Mouse (Mus musculus) hindbrain, embryonic 10.5 days (tissue): Measurements from ENCODE around the gene A830031A19Rik. TPM values are rescaled to one million over a fixed set of nuclear protein-coding genes. Genes with fewer than 3 reads are reported as not detected.
A peak's percentile ranks its signal among the peaks of the same experiment; 100 is the strongest.

Experiments
- DNase-seq: peaks from one replicate; pipeline ENCODE4 v3.0.0-alpha.2; 2017; ENCODE audit warnings: low spot score
- H3K27ac ChIP-seq: fragments of 300-500 bp; sonication (generic); 2 replicates; pipeline ENCODE4 v1.5.1; 2016; ENCODE audit warnings: mild to moderate bottlenecking, moderate library complexity
- H3K27me3 ChIP-seq: fragments of 300-500 bp; sonication (generic); 2 replicates; pipeline ENCODE4 v1.6.1; 2016; ENCODE audit warnings: mild to moderate bottlenecking; ENCODE audit not compliant: poor library complexity, insufficient read depth, severe bottlenecking
- H3K36me3 ChIP-seq: fragments of 300-500 bp; sonication (generic); 2 replicates; pipeline ENCODE4 v1.6.1; 2016; ENCODE audit warnings: mild to moderate bottlenecking, moderate library complexity
- H3K4me1 ChIP-seq: fragments of 300-500 bp; sonication (generic); replicated peaks from 2 replicates; pipeline ENCODE4 v1.6.1; 2016; ENCODE audit warnings: mild to moderate bottlenecking
- H3K4me3 ChIP-seq: fragments of 300-500 bp; sonication (generic); 2 replicates; pipeline ENCODE4 v1.5.1; 2016; ENCODE audit warnings: mild to moderate bottlenecking, moderate library complexity
- H3K9me3 ChIP-seq: fragments of 300-500 bp; sonication (generic); 2 replicates; pipeline ENCODE4 v1.6.1; 2016; ENCODE audit warnings: mild to moderate bottlenecking, moderate library complexity
- WGBS: fragments of 180-500 bp; shearing (Covaris S2); methylation state at CpG from one replicate; pipeline ENCODE4 v1.1.7; 2016; 5-methylcytosine and 5-hydroxymethylcytosine counted together
- polyA plus RNA-seq: library from polyadenylated mRNA; unstranded; fragments of >200 nt; fragmentation: Nextera tagmentation; extraction: Ambion mirVana; gene quantifications from 2 replicates; pipeline ENCODE4 v1.2.1, GENCODE M21; 2016

A830031A19Rik gene
- not detected in 2 replicates for polyA plus RNA-seq

DNA sequence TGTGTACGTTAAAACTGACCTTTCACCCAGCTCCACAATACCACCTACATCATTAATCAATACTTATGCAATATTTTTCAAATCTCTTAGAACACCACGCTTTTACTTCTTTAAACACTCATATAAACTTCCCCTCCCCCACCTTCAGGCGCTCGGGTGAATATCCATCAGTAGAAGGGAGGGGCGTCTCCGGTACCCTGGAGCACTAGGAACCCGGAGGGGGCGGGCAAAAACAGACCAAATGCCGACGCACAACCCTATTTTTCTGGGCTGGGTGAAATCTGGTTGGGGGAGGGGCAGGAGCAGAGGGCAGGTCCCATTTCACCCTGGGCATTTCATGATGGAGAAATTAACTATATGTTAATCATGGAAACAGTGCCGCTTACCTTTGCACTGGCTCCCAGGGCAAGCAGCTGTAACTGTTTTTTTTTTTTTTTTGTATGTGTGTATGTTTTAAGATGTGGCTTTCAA is at the start of gene A830031A19Rik:
A830031A19Rik (minus strand) TSS at position 421 of the 471 bp plus-strand sequence.
- Histone ChIP-seq H3K27ac (peak within 1 kb of the TSS; percentile 95), H3K27me3 (peaks cover 55% of the 10 kb centered on the region), H3K9me3 (no peaks in the 10 kb centered on the region), H3K4me1 (peaks cover 41% of the 10 kb centered on the region), H3K4me3 (peak within 1 kb of the TSS; percentile 79), H3K36me3 (no peaks in the 10 kb centered on the region)
- WGBS: under 1% methylated on average over 11 of the region's 11 CpGs
- peak; percentile 45 for DNase-seq

DNA sequence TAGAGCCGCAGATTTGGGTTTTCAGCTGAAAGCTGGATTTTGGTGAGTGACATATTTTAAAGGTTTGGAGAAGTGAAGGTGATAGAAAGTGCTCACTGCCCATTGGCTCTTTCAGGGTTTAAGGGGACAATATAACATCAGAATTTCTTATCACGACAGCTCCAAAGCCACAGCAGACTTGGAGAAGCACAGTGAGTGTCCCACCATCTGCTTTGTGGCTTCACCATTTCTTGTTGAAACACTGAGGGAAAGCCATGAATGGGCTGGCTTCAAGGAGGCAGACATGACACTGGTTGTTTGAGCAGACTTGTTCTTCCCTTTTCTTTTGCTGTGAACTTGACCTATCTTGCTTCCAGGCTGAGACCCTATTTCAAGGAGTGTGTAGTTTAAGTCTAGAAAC is 49.1 kb upstream of the A830031A19Rik start:
- Histone ChIP-seq H3K4me1 (peaks cover 19% of the 10 kb centered on the region), H3K27me3 (no peaks in the 10 kb centered on the region), H3K9me3 (no peaks in the 10 kb centered on the region), H3K4me3 (no peak overlapping the region), H3K27ac (no peak overlapping the region), H3K36me3 (peaks cover 4% of the 10 kb centered on the region; the same call in 1 of the 2 replicates)
- DNase-seq: no peak
- 93% methylated on average over 2 of the region's 2 CpGs for WGBS

DNA sequence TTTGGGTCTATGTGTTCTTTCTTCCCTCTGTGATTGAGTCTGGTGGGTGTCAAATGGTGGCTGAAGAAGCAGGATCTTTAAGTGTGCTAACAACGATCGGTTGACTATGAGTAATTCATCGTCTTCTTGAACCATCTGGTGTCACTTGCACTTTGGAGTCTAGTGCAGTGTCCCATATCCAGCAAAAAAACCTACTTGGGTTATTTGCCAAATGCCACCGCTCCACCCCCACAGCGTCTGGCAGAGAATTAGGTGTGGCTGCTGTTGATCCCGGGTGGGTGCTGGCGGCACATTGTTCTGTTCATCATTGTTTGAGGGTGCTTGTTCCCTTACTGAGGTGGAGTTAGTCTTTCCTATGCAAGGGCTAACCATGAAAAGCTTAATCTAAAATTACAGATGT is 48.0 kb upstream of the A830031A19Rik start:
- H3K4me1 ChIP-seq: peaks cover 13% of the 10 kb centered on the region
- no peaks in the 10 kb centered on the region for H3K9me3 ChIP-seq
- peaks cover 4% of the 10 kb centered on the region; the same call in 1 of the 2 replicates for H3K36me3 ChIP-seq
- DNase-seq: no peak
- no peaks in the 10 kb centered on the region for H3K27me3 ChIP-seq
- WGBS: 94% methylated on average over 7 of the region's 7 CpGs
- no peak overlapping the region for H3K27ac ChIP-seq
- no peak overlapping the region for H3K4me3 ChIP-seq

DNA sequence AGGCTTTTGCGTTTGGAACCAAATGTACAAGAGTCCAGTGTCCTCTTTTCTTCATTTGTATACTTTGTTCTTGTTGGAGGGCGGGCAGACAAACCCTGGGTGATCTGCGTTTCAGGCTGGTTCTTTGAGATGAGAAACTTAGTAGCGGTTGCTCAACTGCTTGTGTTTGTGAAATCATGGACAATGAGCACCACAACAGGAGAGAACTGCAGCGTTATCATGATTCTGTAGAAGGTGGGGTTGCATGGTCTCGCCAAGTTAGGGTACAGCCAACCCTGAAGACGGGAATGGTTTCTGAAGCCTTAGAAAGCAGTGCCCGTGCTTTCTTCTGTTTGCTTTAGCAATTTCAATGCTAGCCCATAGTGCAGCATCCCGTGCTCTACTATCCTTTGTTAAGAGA is 46.3 kb upstream of the A830031A19Rik start:
- Histone ChIP-seq H3K9me3 (no peaks in the 10 kb centered on the region), H3K4me1 (peaks cover 5% of the 10 kb centered on the region; the same call in 1 of the 2 replicates), H3K4me3 (no peak overlapping the region), H3K27ac (no peak overlapping the region), H3K36me3 (peaks cover under 1% of the 10 kb centered on the region; the same call in 1 of the 2 replicates), H3K27me3 (no peaks in the 10 kb centered on the region)
- no peak for DNase-seq
- 84% methylated on average over 9 of the region's 9 CpGs for WGBS

DNA sequence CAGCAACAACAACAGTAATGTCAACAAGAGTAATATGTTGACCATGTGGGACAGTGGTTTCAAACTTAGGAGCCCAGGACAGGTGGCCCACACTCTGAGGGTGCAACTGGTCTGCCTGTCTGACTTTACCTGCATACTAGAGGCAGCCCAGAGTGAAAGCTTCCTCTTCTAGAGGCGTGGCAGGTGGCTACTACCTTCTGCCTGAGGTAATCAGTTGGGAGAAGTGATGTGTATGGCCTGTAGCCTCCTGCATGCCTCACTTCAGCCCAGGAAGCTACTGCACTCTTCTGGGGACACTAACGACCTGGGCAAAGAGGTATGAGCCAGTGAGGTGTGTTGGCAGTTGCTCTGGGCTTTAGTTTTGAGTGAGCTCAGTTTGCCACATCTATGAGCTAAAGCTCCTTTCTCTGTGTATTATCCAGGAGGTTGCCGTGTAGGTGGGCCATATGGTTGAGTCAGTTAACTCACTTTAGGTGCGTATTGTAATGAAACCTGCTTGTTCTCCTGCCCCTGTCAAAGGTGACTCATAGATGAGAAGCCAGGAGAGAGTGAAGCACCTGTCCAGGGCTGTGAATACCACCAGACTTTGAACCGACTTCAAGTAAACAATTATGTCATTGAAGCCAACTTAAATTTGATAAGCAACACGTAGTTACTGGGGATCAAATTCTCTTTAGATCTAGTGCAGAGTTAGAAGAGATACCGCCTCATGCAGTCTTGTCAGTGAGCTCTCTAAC is 41.9 kb upstream of the A830031A19Rik start:
- H3K4me3 ChIP-seq: no peak overlapping the region
- H3K4me1 ChIP-seq: peaks cover 8% of the 10 kb centered on the region; the same call in 1 of the 2 replicates
- 90% methylated on average over 7 of the region's 7 CpGs for WGBS
- no peak overlapping the region for H3K27ac ChIP-seq
- H3K27me3 ChIP-seq: no peaks in the 10 kb centered on the region
- H3K9me3 ChIP-seq: no peaks in the 10 kb centered on the region
- H3K36me3 ChIP-seq: peaks cover 5% of the 10 kb centered on the region; the same call in 1 of the 2 replicates
- DNase-seq: no peak

DNA sequence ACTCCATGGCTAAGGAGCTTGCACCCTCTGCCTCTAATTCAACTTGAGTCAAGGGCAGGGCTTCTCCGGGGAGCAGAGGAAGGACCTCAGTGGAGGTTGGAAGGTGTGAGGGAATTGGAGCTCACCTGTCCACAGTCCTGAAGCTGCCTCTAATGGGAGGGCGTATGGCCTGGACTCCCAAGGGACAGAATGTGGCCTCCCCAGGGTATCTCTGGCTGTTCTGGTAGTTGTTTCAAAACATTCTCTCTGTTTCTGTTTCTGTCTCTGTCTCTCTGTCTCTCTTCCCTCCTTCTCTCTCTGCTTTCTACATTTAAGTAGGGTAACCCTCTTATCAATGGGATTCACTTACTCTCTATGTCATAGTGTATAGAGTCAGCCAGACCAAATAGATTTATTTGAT is 41.2 kb upstream of the A830031A19Rik start:
- H3K27ac ChIP-seq: no peak overlapping the region
- no peaks in the 10 kb centered on the region for H3K27me3 ChIP-seq
- 90% methylated on average over 2 of the region's 2 CpGs for WGBS
- H3K4me1 ChIP-seq: peaks cover 8% of the 10 kb centered on the region; the same call in 1 of the 2 replicates
- H3K9me3 ChIP-seq: no peaks in the 10 kb centered on the region
- no peak for DNase-seq
- no peak overlapping the region for H3K4me3 ChIP-seq
- peaks cover 5% of the 10 kb centered on the region; the same call in 1 of the 2 replicates for H3K36me3 ChIP-seq

DNA sequence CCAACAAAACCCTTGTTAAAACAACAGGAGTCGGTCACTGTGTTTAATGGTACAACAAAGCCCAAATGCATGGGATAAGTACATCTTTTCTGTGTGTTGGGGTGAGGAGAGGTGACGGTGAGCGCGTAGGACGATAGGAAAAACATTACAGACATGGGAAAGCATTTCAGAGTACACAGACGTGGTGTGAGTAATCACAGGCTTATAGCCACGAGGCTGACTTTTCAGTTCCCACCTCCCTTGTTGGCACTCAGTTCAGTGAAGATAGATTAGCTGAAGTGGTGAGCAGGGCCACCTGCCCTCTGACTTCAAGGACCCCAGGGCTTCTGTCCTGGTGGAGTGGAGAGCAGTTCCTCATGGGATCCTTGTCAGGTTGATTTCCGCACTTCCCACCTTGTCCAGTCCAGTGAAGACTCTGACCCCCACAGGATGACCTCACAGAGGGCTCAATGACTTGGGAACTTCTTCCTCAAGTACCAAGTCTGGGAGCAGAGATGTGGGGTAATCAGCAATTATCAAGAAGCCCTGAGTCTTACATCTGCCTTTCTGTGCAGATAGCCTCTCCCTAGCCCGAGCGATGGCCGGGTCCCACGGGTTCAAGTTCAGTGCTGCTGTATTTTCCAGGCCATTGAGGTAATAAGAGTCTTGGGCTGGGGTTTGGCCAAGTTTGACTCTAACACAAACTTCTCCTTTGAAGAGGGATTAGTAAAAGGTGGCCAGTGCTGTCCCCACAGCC is 40.3 kb upstream of the A830031A19Rik start:
- 87% methylated on average over 12 of the region's 12 CpGs for WGBS
- no peak overlapping the region for H3K4me3 ChIP-seq
- H3K9me3 ChIP-seq: no peaks in the 10 kb centered on the region
- peaks cover 11% of the 10 kb centered on the region for H3K4me1 ChIP-seq
- no peaks in the 10 kb centered on the region for H3K27me3 ChIP-seq
- no peak overlapping the region for H3K27ac ChIP-seq
- no peak for DNase-seq
- peaks cover 5% of the 10 kb centered on the region; the same call in 1 of the 2 replicates for H3K36me3 ChIP-seq

DNA sequence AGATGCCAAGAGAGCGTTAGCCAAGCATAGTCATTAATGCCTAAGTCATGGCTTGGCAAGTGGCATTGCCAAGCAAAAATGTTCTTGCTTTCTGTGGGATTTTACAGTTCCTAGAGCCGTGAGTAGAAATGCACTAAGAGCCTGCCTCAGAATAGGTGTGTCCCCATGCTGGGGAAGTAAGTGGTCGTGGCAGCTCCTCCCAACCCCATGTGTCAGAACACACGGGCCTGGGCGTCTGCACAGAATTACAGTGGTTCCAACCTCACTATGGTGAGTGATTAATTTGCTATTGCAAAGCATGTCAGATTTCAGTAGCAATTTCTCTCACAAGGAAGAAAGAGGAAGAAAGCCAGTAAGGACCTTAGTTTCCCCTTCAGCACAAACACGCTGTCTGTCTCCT is 36.9 kb upstream of the A830031A19Rik start:
- Histone ChIP-seq H3K27me3 (no peaks in the 10 kb centered on the region), H3K36me3 (peaks cover 5% of the 10 kb centered on the region; the same call in 1 of the 2 replicates), H3K27ac (no peak overlapping the region), H3K9me3 (no peaks in the 10 kb centered on the region), H3K4me1 (peaks cover 11% of the 10 kb centered on the region), H3K4me3 (no peak overlapping the region)
- DNase-seq: no peak
- WGBS: 59% methylated on average over 6 of the region's 6 CpGs

DNA sequence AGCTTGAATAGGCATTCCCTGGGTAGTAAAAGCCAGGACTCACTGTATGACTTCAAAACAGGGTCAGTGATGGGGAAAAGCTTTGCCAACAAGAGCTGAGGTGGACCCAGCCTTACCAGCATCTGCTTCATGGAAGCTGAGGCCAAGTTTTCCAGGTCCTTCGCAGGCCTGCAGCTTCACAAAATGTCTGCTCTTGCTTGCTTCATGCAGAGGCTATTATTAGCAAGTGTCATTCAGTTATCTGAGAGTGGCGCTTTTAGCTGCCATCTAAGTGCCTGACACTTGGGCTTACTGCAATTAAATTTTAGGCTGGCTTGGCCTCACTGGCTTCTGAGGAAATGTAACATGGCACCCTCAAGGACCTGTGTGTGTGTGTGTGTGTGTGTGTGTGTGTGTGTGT is 35.3 kb upstream of the A830031A19Rik start:
- Histone ChIP-seq H3K4me1 (peaks cover 11% of the 10 kb centered on the region), H3K27me3 (no peaks in the 10 kb centered on the region), H3K27ac (no peak overlapping the region), H3K9me3 (no peaks in the 10 kb centered on the region), H3K36me3 (no peaks in the 10 kb centered on the region; the same call in 1 of the 2 replicates), H3K4me3 (no peak overlapping the region)
- WGBS: 84% methylated on average over 2 of the region's 2 CpGs
- no peak for DNase-seq

DNA sequence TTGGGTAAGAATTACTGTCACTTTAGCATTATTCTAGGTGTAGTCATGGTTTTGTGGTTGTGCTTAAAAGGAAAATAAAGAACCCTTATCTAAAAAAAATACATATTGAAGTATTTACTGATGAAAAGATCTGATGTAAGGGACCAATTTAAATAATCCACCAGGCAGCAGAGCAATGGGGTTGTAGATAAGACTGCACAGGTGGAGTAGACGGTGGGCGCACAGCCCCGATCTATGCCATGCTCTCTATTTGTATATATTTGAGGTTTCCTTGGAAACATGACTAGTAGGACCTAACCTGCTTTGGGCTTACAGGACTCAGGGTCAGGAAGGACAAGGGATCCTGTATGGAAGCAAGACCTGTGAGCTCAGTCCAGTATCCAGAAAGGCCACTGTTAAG is 34.5 kb upstream of the A830031A19Rik start:
- Histone ChIP-seq H3K27me3 (no peaks in the 10 kb centered on the region), H3K9me3 (no peaks in the 10 kb centered on the region), H3K36me3 (no peaks in the 10 kb centered on the region; the same call in 1 of the 2 replicates), H3K27ac (no peak overlapping the region), H3K4me1 (peaks cover 14% of the 10 kb centered on the region), H3K4me3 (no peak overlapping the region)
- no peak for DNase-seq
- WGBS: 90% methylated on average over 3 of the region's 3 CpGs

DNA sequence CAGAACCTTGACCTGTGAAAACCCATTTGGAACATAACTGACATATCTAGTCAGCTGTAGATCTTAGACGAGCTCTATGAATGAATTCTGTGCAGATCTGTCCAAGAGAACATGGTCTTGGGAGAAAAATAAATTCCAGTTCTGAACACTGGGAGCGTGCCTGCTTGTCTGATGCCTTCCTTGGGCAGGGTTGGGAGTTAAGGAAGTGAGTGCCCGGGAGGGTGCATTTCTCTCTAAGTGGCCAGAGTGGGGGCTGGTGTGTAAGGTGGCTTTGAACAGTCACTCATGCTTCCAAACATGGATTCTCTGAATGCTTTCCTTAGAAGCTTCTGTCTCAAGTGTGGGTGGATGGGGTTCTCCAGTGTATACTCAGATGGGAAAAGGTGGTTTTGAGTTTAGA is 34.1 kb upstream of the A830031A19Rik start:
- Histone ChIP-seq H3K9me3 (no peaks in the 10 kb centered on the region), H3K27ac (no peak overlapping the region), H3K36me3 (no peaks in the 10 kb centered on the region), H3K4me1 (peaks cover 14% of the 10 kb centered on the region), H3K27me3 (no peaks in the 10 kb centered on the region), H3K4me3 (no peak overlapping the region)
- 79% methylated on average over 3 of the region's 3 CpGs for whole genome bisulfite sequencing
- DNase-seq: no peak

DNA sequence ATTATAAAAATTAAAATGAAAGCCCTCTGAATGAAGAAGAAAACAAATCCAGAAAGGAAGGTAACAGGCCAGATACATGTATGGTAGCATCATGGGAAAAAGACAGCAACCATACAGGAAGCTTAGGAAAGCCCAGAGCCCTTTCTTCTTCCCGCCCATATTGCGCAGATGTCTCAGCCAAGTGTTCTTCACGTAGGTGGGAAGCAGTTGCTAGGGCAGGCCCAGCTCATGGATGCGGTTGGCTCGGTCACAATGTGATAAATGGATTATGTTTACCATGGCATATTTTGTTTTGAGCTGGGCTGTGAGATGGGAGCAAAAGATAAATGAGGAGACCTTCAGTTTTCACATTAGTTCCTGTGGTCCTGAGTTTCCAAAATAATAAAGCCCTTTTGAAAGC is 32.6 kb upstream of the A830031A19Rik start:
- Histone ChIP-seq H3K27me3 (peaks cover 5% of the 10 kb centered on the region; the same call in 1 of the 2 replicates), H3K4me3 (no peak overlapping the region), H3K4me1 (peaks cover 27% of the 10 kb centered on the region), H3K36me3 (no peaks in the 10 kb centered on the region), H3K27ac (no peak overlapping the region), H3K9me3 (no peaks in the 10 kb centered on the region)
- no peak for DNase-seq
- 87% methylated on average over 5 of the region's 5 CpGs for WGBS
